ENCODE assay signal across 12 mouse cellular contexts in the genomic region with DNA sequence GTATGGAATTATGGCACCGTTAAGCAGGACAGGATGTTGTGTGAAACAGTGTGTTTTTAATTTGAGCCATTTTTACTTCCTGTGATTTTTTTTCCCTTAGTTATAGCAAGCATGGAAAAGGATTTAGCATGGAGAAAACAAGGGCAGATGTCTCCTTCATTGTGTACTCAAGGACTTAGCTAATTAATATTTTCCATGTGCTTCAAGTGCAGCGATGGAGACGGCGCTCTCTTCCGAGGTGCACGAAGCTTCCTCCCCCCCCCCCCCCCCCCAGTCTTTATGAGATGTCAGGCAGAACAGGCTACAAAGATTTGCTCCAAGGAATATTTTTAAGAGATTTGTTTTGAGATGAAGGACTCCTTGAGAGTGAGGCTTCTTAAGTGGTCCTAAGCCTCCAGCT.
"Had no signal": no experiment of that assay in that cellular context is flagged by ENCODE, and none has a peak within 500 bp of the region (broad histone marks: within the 10 kb centered on the region; RNA-seq: fewer than 3 reads in every experiment).

No protein-coding gene starts in this region.

- ATAC-seq: liver, embryonic 12.5 days; midbrain, embryonic 15.5 days had no signal

- DNase-seq: kidney, adult 9 months; kidney, postnatal 10 days; lung, postnatal 14 days; thymus, postnatal 4 days had no signal

- H3K27ac ChIP-seq: limb, embryonic 15.5 days; liver, embryonic 12.5 days; macrophage; midbrain, embryonic 15.5 days; neural tube, embryonic 12.5 days had no signal

- H3K9me3 ChIP-seq: limb, embryonic 15.5 days; liver, embryonic 12.5 days; midbrain, embryonic 15.5 days; neural tube, embryonic 12.5 days had no signal

- H3K27me3 ChIP-seq: limb, embryonic 15.5 days; liver, embryonic 12.5 days; megakaryocyte, embryonic 14.5 days; midbrain, embryonic 15.5 days; neural tube, embryonic 12.5 days had no signal

- H3K4me3 ChIP-seq: limb, embryonic 15.5 days; liver, embryonic 12.5 days; megakaryocyte, embryonic 14.5 days; midbrain, embryonic 15.5 days; neural tube, embryonic 12.5 days had no signal

- H3K4me1 ChIP-seq: limb, embryonic 15.5 days; liver, embryonic 12.5 days; megakaryocyte, embryonic 14.5 days; neural tube, embryonic 12.5 days had no signal

- H3K9ac ChIP-seq: limb, embryonic 15.5 days; liver, embryonic 12.5 days; lung, embryonic 14.5 days; midbrain, embryonic 15.5 days; neural tube, embryonic 12.5 days had no signal

- H3K36me3 ChIP-seq: limb, embryonic 15.5 days; liver, embryonic 12.5 days; midbrain, embryonic 15.5 days; neural tube, embryonic 12.5 days had no signal

- H3K4me2 ChIP-seq: limb, embryonic 15.5 days; liver, embryonic 12.5 days; lung, embryonic 14.5 days; midbrain, embryonic 11.5 days; midbrain, embryonic 15.5 days; neural tube, embryonic 12.5 days had no signal
